Mouse (Mus musculus) myocyte (in vitro differentiated cells): ENCODE results near the gene Gm7029. TPM values are rescaled to one million over a fixed set of nuclear protein-coding genes. Genes with fewer than 3 reads are reported as not detected.
A peak's percentile ranks its signal among the peaks of the same experiment; 100 is the strongest.

Experiments used
- H3K27me3 ChIP-seq: one replicate; pipeline ENCODE4 v1.6.1; 2011; ENCODE audit not compliant: control insufficient read depth, insufficient read depth, insufficient read length
- H3K36me3 ChIP-seq: one replicate; pipeline ENCODE4 v1.6.1; 2011; ENCODE audit not compliant: control insufficient read depth, insufficient read depth
- H3K4me2 ChIP-seq: one replicate; pipeline ENCODE4 v1.6.1; 2011; ENCODE audit warnings: low read depth, control low read depth
- H3K4me3 ChIP-seq: one replicate; pipeline ENCODE4 v1.5.1; 2011; ENCODE audit warnings: mild to moderate bottlenecking, control low read depth, moderate library complexity
- H3K79me2 ChIP-seq: one replicate; pipeline ENCODE4 v1.6.1; 2011; ENCODE audit not compliant: control insufficient read depth, insufficient read depth
- H3ac ChIP-seq: one replicate; pipeline ENCODE4 v1.6.1; 2011; ENCODE audit not compliant: control insufficient read depth, insufficient read length
- CEBPB ChIP-seq: IDR thresholded peaks from 2 replicates; pipeline ENCODE4 v1.6.1; 2011; ENCODE audit warnings: mild to moderate bottlenecking, moderate library complexity; ENCODE audit not compliant: poor library complexity, insufficient read depth, severe bottlenecking
- E2F4 ChIP-seq: IDR thresholded peaks from one replicate; pipeline ENCODE4 v1.6.1; 2011; ENCODE audit warnings: mild to moderate bottlenecking, control low read depth, moderate library complexity; ENCODE audit not compliant: insufficient read depth
- MAX ChIP-seq: IDR thresholded peaks from one replicate; pipeline ENCODE4 v1.6.1; 2011; ENCODE audit warnings: low read depth, mild to moderate bottlenecking, control low read depth
- MYOD1 ChIP-seq, 3 experiments: IDR thresholded peaks; one replicate each; pipeline ENCODE4 v1.6.1; 2011; ENCODE audit warnings: control low read depth in 2 of 3, low read depth in 2 of 3, mild to moderate bottlenecking in 2 of 3, moderate library complexity in 1 of 3; ENCODE audit not compliant: insufficient read length in 2 of 3, control insufficient read depth in 1 of 3
- MYOG ChIP-seq, 3 experiments: IDR thresholded peaks; one replicate each; pipeline ENCODE4 v1.6.1; 2011; ENCODE audit warnings: control low read depth in 2 of 3, low read depth in 2 of 3, mild to moderate bottlenecking in 2 of 3; ENCODE audit not compliant: insufficient read length in 2 of 3, control insufficient read depth in 1 of 3, insufficient read depth in 1 of 3
- POLR2A ChIP-seq: IDR thresholded peaks from one replicate; pipeline ENCODE4 v1.6.1; 2011; ENCODE audit warnings: low read depth, mild to moderate bottlenecking, control low read depth, moderate library complexity; ENCODE audit not compliant: insufficient read length
- POLR2AphosphoS2 ChIP-seq: IDR thresholded peaks from one replicate; pipeline ENCODE4 v1.6.1; 2011; ENCODE audit warnings: low read depth, control low read depth; ENCODE audit not compliant: insufficient read length
- REST ChIP-seq: IDR thresholded peaks from one replicate; pipeline ENCODE4 v1.6.1; 2011; ENCODE audit warnings: mild to moderate bottlenecking, control low read depth, moderate library complexity; ENCODE audit not compliant: insufficient read depth, insufficient read length
- SRF ChIP-seq: IDR thresholded peaks from one replicate; pipeline ENCODE4 v1.6.1; 2011; ENCODE audit warnings: low read depth; ENCODE audit not compliant: control insufficient read depth, insufficient read length
- TCF12 ChIP-seq: IDR thresholded peaks from one replicate; pipeline ENCODE4 v1.6.1; 2011; ENCODE audit warnings: mild to moderate bottlenecking, control low read depth; ENCODE audit not compliant: poor library complexity, insufficient read depth, severe bottlenecking
- TCF3 ChIP-seq: IDR thresholded peaks from one replicate; pipeline ENCODE4 v1.6.1; 2011; ENCODE audit warnings: low read depth, control low read depth; ENCODE audit not compliant: insufficient read length
- USF1 ChIP-seq: IDR thresholded peaks from one replicate; pipeline ENCODE4 v1.6.1; 2011; ENCODE audit warnings: low read depth, mild to moderate bottlenecking, control low read depth, moderate library complexity
- polyA plus RNA-seq: library from polyadenylated mRNA; unstranded; fragments of >200 nt; fragmentation: generic; extraction: Trizol; gene quantifications from one replicate; pipeline ENCODE4 v1.2.1, GENCODE M21; 2012; ENCODE audit warnings: missing spikeins

The Gm7029 gene
- polyA plus RNA-seq, 1 experiment: not detected

DNA sequence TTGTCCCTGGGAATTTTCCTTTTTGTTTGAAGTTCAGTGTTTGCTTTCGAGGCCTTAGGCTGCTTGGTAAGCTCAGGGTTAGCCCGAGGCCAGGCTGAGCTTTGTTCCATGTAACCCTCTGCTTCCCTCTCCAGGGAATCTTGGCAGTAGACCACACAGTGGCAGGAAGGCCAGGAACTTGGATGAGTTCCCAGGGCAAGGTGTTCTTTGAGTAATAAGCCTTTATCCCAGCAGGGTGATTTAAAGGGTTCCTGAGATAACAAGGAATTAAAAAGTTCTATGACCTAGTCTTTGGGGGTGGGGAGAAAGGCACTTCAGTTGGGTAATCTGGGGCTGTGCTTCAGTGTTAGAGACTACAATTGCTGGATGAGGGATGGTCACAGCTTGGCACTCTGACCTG, 44.7 kb upstream of the Gm7029 start:
- TF ChIP-seq MYOG (IDR thresholded peaks at IDR 0.05; ENCODE audit: control insufficient read depth in 1 of 3, insufficient read depth in 1 of 3, insufficient read length in 2 of 3, low read depth in 2 of 3) (no peak), CEBPB (no peak), POLR2AphosphoS2 (no peak), E2F4 (no peak)
- no peak overlapping the region for H3K4me3 ChIP-seq
- H3K27me3 ChIP-seq: no peaks in the 10 kb centered on the region
- H3ac ChIP-seq: no peak overlapping the region
- peaks cover 57% of the 10 kb centered on the region for H3K79me2 ChIP-seq
- peaks cover 35% of the 10 kb centered on the region for H3K36me3 ChIP-seq
- H3K4me2 ChIP-seq: no peak overlapping the region

DNA sequence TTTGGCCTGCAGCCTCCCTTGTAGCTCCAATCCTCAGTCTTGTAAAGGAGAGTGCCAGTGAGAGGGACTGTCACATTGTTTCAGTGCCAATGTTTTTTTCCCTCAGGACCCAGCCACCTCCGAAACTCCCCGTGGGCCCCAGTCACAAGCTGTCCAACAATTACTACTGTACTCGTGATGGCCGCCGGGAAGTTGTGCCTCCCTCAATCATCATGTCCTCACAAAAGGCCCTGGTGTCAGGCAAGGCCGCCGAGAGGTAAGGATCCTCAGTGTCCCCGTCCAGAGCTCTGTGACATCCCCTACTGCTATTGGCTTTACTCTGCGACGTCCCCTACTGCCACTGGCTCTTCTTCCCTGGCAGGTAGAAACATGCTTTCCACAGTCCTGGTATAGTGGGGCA, 44.1 kb upstream of the Gm7029 start:
- no peak overlapping the region for H3K4me2 ChIP-seq
- TF ChIP-seq REST (no peak), TCF3 (no peak), TCF12 (no peak), POLR2AphosphoS2 (no peak)
- H3K79me2 ChIP-seq: peaks cover 50% of the 10 kb centered on the region
- H3K4me3 ChIP-seq: no peak overlapping the region
- H3ac ChIP-seq: no peak overlapping the region
- H3K27me3 ChIP-seq: no peaks in the 10 kb centered on the region
- peaks cover 35% of the 10 kb centered on the region for H3K36me3 ChIP-seq

GRCm38 (mm10) chr17:33842966-33843795, 30.5 kb upstream of the Gm7029 start, which contains the start of gene Cd320:
Cd320 (plus strand) TSS chr17:33843091.
- Histone ChIP-seq H3K4me3 (peak within 1 kb of the TSS; percentile 59), H3K27me3 (no peaks in the 10 kb centered on the region), H3ac (peak within 1 kb of the TSS; percentile 7), H3K4me2 (peak within 1 kb of the TSS; percentile 99), H3K36me3 (peaks cover 8% of the 10 kb centered on the region), H3K79me2 (no peaks in the 10 kb centered on the region)
- TF ChIP-seq CEBPB: no peak
- TF ChIP-seq TCF12: no peak
- peak in 1 of 3 experiments; percentile 17 for TF ChIP-seq MYOG (IDR thresholded peaks at IDR 0.05; ENCODE audit: control insufficient read depth in 1 of 3, insufficient read depth in 1 of 3, insufficient read length in 2 of 3, low read depth in 2 of 3)
- TF ChIP-seq POLR2AphosphoS2: peak; percentile 90
- peak; percentile 83 for TF ChIP-seq POLR2A
- no peak for TF ChIP-seq SRF
- no peak for TF ChIP-seq MYOD1 (IDR thresholded peaks at IDR 0.05; ENCODE audit: control insufficient read depth in 1 of 3, insufficient read length in 2 of 3, low read depth in 2 of 3)
- no peak for TF ChIP-seq TCF3
- TF ChIP-seq MAX: no peak
- TF ChIP-seq E2F4: no peak
- TF ChIP-seq REST: no peak

DNA sequence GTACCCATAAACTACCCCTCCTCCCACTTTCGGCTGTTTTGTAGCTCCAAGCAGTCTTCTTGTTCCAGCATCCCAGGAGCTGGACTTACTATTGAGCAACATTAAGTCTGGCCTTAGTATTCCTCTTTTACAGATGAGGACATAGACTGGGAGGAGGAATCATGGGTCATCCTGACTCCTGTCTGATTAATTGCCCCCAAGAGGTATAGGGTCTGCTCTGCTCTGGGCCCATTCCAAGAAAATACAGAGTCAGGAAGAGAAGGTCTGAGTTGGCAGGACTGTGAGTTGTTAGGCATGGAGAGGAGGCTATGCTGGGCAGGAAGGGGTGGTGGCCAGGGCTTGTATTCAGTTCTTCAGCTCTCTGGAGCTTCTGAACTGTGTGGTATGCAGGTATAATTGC, 29.4 kb upstream of the Gm7029 start:
- no peak overlapping the region for H3ac ChIP-seq
- TF ChIP-seq SRF: no peak
- no peak for TF ChIP-seq MYOG (IDR thresholded peaks at IDR 0.05; ENCODE audit: control insufficient read depth in 1 of 3, insufficient read depth in 1 of 3, insufficient read length in 2 of 3, low read depth in 2 of 3)
- H3K27me3 ChIP-seq: no peaks in the 10 kb centered on the region
- H3K4me2 ChIP-seq: peak overlapping the region; percentile 99
- peaks cover 7% of the 10 kb centered on the region for H3K36me3 ChIP-seq
- H3K4me3 ChIP-seq: peak overlapping the region; percentile 59
- no peaks in the 10 kb centered on the region for H3K79me2 ChIP-seq

DNA sequence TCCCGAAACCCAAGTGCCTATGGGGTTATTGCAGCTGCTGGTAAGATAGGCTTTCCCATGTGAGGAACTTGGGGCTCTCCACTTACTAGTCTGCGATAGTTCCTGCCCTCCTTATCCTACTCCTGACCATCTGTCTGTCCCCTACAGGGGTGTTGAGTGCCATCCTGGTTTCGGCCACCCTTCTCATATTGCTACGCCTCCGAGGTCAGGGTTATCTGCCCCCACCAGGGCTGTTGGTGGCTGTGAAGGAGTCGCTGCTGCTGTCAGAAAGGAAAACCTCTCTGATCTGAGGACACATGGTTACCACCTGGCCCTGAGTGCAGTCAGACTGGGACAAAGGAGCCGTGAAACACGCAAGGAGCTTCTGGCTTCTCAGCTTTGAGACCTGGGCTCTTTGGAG, 25.5 kb upstream of the Gm7029 start:
- Histone ChIP-seq H3K27me3 (no peaks in the 10 kb centered on the region), H3K4me3 (no peak overlapping the region), H3K4me2 (no peak overlapping the region), H3K36me3 (peaks cover 7% of the 10 kb centered on the region), H3K79me2 (no peaks in the 10 kb centered on the region), H3ac (no peak overlapping the region)
- peak in 1 of 3 experiments; percentile 60 for TF ChIP-seq MYOD1 (IDR thresholded peaks at IDR 0.05; ENCODE audit: control insufficient read depth in 1 of 3, insufficient read length in 2 of 3, low read depth in 2 of 3)
- TF ChIP-seq POLR2A: no peak
- no peak for TF ChIP-seq MAX
- TF ChIP-seq SRF: no peak

GRCm38 (mm10) chr17:33851331-33851730, 22.3 kb upstream of the Gm7029 start:
- Histone ChIP-seq H3K36me3 (peaks cover 5% of the 10 kb centered on the region), H3K27me3 (no peaks in the 10 kb centered on the region), H3K79me2 (no peaks in the 10 kb centered on the region), H3ac (no peak overlapping the region), H3K4me3 (no peak overlapping the region), H3K4me2 (no peak overlapping the region)
- TF ChIP-seq E2F4 (no peak), MYOG (IDR thresholded peaks at IDR 0.05; ENCODE audit: control insufficient read depth in 1 of 3, insufficient read depth in 1 of 3, insufficient read length in 2 of 3, low read depth in 2 of 3) (no peak), TCF3 (no peak), MYOD1 (IDR thresholded peaks at IDR 0.05; ENCODE audit: control insufficient read depth in 1 of 3, insufficient read length in 2 of 3, low read depth in 2 of 3) (no peak), TCF12 (no peak), CEBPB (no peak), MAX (no peak), USF1 (no peak), REST (no peak), SRF (no peak), POLR2AphosphoS2 (no peak), POLR2A (no peak)
